Mouse (Mus musculus): ENCODE measurements around the gene Usp32.

DNA sequence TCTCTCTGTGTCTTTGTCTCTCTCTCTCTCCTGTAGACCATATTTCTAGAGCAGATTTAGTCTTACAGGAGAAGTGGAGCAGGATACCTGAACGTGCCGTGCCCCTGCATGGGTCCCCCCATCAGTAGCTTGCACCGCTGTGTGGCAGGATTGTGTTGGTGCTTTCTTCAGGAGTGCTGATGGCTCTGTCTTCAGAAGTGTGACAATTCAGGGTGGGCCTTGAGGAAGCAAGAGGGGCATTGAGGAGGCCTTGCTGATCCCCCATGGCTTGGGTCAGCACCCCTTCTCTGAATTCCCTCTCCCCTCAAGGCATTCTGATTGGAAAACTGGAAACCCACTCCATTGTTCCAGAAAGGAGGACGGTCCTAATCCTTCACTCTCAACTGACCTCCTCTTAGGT, 178.4 kb downstream of the Usp32 start:
- TF ChIP-seq CTCF (IDR thresholded peaks at IDR 0.05; ENCODE audit: low read depth): no peak
- TF ChIP-seq EP300 (optimal IDR thresholded peaks at IDR 0.05): no peak
